Mouse (Mus musculus) left cerebral cortex, adult 8-10 months (tissue): ENCODE measurements around the gene Snca. TPM values are rescaled to one million over a fixed set of nuclear protein-coding genes. Genes with fewer than 3 reads are reported as not detected.
A peak's percentile ranks its signal among the peaks of the same experiment; 100 is the strongest.

ENCODE experiments used
- DNase-seq, 2 experiments: peaks; one replicate each; pipeline ENCODE4 v3.0.0; 2022; ENCODE audit warnings: low spot score in 2 of 2
- total RNA-seq, 4 experiments: library from RNA; stranded (reverse); gene quantifications; 2 replicates each; pipeline ENCODE4 v1.2.4; 2022

Snca gene
- 100 to 1,000 TPM; 290 to 300 (median 294) TPM for total RNA-seq

- peak; percentile 39 to 41 for DNase-seq
Observed at GRCm38 (mm10) chr6:60829282-60829891, at the start of gene Snca. Gene Snca, minus strand, starts transcription at chr6:60829855.

GRCm38 (mm10) chr6:60870126-60870525 lies 40.5 kb upstream of the Snca start:
- no peak for DNase-seq

DNA sequence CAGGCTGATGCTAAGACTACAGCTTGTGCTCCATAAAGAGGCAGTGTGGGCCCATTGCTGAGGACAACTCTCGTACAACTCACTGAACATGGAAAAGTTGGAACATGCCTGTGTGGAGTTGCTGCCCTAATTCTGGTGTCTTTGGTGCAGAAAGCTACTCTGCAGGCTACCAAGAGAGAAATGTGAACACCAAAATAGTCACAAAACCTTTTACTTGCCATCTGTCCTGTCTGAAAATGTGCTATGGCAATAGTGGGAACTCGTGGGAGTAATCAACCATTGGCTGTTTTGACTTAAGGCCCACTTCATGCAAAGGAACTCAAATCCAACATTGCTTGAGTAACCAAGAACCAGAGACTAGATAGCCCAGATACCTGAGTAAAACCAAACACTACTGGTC lies 26.9 kb upstream of the Snca start:
- peak in 1 of 2 experiments; percentile 9 for DNase-seq

DNA sequence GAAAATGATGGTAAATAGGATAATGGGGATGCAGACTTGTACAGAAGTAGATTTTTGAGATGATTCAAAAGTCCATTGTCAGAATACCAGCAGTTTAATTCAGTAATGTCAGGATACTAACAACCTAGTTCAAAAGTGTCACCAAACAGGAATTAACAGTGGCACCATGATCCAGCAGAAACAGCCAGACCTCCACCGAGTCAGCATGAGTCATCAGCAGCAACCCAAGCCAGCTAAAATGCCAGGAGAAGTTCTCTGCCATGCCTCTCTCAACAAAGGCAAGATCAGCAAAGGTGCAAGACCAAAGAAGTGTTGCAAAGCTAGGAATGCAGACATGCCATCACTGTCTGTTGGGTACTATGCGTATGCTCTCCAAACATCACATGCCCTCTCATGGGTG lies 22.0 kb upstream of the Snca start:
- DNase-seq = no peak

DNA sequence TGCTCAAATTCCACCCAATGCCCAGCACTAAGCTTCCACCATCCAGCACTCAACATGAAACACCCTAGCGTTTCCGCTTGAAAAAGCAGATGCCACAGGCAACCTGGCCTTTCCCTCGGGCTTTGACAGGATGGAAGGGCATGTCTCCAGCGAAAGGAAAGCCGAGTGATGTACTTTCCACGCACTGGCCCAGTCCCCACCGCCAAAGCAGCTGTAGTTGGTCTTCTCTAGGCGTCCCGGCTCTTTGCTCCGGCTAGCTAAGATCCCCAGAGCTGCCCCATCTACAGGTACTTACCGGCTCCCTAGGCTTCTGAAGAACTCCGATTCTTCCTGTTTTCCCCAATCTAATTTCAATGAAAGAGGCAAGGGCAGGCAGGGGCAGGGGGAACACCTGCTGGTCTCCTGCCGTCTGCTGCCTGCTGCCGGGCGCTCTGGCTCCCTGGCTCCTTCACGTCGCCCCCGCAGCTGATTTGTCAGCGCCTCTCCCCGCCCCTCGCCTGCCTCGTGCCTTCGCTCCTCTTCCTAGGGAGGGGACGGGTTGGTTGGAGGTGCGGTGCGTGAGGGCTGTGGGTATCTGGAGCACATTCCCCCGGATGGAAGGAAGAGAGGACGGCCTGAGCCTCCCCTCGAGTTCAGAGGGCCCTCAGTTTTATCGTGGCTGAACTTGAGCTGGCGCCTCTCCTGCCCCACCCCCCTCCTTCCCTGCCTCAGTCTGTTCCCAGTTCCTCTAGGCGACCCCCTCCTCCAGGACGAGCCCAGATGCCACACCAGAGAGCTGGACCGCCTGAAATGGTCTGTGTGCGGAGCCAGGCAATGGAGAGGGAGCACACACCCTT lies 1.0 kb downstream of the Snca start:
- peak; percentile 58 to 82 for DNase-seq

GRCm38 (mm10) chr6:60828047-60828428 lies 1.6 kb downstream of the Snca start:
- DNase-seq = no peak

DNA sequence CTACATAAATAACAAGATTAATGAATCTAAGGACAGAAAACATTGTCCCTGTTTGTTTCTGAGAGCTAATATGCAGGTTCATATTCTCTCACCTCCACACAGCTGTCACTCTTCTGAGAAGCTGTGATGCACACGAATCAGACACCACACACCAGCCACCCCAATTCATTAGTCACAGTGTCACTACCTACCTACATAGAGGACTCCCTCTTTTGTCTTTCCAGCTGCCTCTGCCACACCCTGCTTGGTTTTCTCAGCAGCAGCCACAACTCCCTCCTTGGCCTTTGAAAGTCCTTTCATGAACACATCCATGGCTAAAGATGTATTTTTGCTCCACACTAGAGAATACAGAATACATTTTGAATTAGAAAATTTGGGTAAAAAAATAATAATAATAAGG lies 2.4 kb downstream of the Snca start:
- DNase-seq = no peak

DNA sequence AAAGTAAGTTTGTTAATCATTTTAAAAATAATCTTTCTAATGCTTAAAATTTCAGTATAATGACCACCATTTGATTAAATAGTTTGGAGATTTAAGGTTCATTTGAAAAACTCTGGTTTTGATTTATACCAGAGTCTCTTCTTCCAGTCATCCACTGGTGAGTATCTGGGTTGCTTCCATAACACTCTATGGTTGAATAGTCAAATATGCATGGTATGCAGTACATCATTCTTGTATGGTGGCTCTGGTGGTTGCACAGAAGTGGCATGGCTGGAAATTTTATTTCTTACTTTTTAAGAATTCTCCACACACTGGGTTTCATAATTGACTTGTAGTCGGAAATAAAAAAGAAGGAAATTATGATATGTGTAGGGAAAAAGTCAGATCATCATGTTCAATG lies 10.4 kb downstream of the Snca start:
- no peak for DNase-seq

GRCm38 (mm10) chr6:60813516-60813915 lies 16.1 kb downstream of the Snca start:
- DNase-seq = no peak

DNA sequence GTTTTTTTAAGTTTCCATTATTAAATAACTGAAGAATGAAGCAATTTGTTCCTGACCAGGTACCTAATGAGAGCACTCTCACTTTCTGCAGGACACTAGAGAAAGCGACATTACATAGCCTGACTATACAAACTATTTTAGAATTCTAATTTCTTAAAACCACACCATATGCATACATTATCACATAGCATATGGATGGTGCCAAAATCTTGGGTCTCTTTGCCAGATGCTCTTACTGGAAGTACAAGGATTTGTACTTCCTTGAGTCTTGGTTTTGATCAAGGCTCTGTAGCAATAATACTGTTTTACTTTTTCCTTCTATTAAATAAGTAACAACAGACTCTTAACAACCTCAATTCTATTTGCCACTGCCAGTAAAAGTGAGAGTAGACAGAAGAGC lies 31.4 kb downstream of the Snca start:
- DNase-seq = no peak

DNA sequence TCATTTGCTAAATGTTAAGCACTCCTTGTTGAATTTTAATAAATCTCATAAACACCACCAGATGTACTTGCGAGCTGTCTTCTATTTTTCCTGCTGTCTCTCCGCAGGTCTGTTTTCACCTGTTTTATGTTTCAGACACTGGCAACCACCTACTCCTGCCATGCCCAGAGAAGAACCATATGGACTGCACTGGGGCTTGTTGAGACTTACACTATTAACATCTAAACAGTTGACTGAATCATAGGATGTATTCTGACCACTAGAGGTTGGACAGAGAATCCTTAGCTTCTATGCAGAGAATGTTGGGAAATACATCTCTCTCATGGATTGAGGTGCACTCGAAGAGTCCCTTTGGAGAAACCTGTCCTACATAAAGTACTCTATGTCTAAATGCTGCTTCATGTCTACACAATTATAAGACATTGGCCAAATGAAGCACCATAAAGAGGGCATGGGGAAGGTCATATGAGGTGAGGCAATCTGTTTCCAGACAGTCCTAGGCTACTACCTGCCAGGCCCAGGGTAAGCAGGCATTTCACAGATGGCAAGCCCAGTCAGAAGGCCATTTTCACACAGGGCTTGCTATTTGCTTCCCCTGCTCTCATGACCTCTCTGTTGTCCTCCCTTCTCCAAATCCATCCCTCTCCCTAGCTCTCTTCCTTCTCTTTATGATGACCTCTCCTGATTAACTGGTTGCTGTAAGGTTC lies 35.8 kb downstream of the Snca start:
- no peak for DNase-seq

DNA sequence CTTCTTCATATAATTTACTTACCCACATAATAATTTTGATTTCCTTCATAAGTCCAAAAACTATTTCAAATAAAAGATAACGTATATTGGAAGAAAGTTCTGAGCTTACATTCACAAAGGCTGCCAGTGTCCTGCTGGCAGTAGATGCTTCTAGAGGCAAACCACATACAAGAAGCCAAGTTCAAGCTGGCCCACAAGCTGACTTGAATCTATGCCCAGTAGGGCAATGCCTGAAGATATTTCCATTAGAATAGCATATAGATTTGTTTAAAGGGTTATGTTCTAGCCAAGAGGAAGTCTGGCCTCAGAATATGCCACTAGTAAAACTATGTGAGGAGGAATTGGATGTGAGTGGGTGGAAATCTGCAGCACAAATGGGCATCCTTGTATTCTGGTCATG lies 42.7 kb downstream of the Snca start:
- DNase-seq = no peak

DNA sequence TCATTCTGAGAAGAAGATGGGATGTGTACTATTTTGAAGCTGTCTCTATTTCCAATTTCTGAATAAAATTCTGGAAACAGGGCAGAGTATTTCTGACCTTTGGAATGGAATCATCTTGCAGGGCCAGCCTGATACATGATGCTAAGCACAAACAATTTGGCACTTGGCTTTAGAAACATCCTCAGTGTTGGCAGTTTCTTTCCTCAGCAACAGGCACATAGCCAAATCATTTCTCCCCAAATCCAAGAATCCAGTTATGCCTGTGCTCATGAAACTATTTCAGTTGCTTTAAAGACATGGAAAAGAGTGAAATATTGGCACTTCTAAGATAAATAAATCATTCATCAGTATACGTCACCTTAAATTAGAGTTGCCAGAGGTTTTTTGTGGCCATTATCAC lies 57.8 kb downstream of the Snca start:
- no peak for DNase-seq

DNA sequence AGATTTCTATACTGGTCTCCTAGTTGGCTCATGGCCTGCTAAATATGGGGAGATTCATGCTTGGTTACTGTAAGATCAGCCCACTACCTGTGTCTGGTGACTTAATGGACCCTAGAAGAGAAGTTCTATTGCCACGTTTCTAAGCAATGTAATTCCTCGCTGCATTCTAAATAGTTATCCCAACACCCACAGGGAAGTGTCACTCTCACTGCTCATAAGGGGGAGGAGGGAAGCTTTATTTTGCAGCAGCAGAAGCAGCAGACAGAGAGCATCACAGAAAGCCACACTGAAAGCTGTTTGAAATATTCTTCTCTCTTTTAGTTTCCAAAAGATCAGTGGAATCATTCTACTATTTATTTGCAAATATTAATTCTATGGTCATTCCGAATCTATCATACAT lies 64.0 kb downstream of the Snca start:
- DNase-seq = peak in 1 of 2 experiments; percentile 20

- no peak for DNase-seq
Observed at GRCm38 (mm10) chr6:60762864-60763263, 66.8 kb downstream of the Snca start.

GRCm38 (mm10) chr6:60761710-60762109 lies 67.9 kb downstream of the Snca start:
- DNase-seq = no peak

GRCm38 (mm10) chr6:60754975-60755374 lies 74.7 kb downstream of the Snca start:
- DNase-seq = no peak

GRCm38 (mm10) chr6:60745965-60746364 lies 83.7 kb downstream of the Snca start:
- DNase-seq = no peak

DNA sequence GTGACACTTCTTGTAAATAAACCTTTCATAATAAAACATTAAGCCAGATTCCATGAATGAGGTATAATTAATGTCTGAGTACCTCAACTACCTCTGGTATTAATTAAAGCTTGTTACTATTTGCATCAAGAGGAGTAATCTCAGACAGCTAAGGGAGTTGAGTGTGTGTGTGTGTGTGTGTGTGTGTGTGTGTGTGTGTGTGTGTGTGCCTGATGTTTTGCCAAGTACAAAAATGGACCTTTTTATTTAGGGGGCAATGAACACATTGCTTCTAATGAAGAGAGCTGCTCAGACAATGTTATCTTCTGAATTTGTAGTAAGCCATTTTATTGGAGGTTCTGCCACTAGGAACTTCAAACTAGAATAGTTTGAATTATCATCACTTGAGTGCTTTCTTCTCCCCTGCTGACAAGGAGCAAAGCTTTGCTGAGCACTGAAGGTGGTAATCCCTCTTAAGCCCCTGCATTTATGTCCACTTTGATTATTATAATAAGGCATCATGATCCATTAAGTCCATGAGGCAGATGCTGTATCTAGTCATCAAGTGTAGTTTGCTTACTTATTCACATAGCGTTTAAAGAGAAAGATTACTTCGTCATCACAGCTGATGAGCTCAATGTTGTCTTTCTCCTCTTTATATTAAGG lies 88.1 kb downstream of the Snca start:
- DNase-seq = no peak

GRCm38 (mm10) chr6:60739776-60740175 lies 89.9 kb downstream of the Snca start:
- no peak for DNase-seq

- DNase-seq = no peak
Observed at GRCm38 (mm10) chr6:60731164-60731563, 98.5 kb downstream of the Snca start.
